Mouse (Mus musculus) MEL (cell line): ENCODE measurements around the gene Myh7. TPM values are rescaled to one million over a fixed set of nuclear protein-coding genes. Genes with fewer than 3 reads are reported as not detected.

Source experiments
- DNase-seq: peaks from one replicate; pipeline ENCODE4 v3.0.0; 2011; ENCODE audit warnings: low read depth, low spot score
- H3K27ac ChIP-seq: 2 replicates; pipeline ENCODE4 v1.5.1; 2012; ENCODE audit warnings: low read depth, mild to moderate bottlenecking, control low read depth, low read length, moderate library complexity; ENCODE audit not compliant: control insufficient read depth
- H3K27me3 ChIP-seq, 2 experiments: fragments of 150-350 bp in 1 of 2; sonication (generic) in 1 of 2; 2 replicates each; pipeline ENCODE4 v1.6.1; 2012; ENCODE audit warnings: low read length in 2 of 2, mild to moderate bottlenecking in 2 of 2, improper control_type of control experiment in 1 of 2, moderate library complexity in 1 of 2; ENCODE audit not compliant: insufficient read depth in 2 of 2, control insufficient read depth in 1 of 2
- H3K36me3 ChIP-seq, 2 experiments: 2 replicates each; pipeline ENCODE4 v1.6.1; 2012 to 2014; ENCODE audit warnings: low read length in 2 of 2, improper control_type of control experiment in 1 of 2, inconsistent platforms in 1 of 2, mild to moderate bottlenecking in 1 of 2; ENCODE audit not compliant: insufficient read depth in 2 of 2, control insufficient read depth in 1 of 2
- H3K4me1 ChIP-seq, 2 experiments: fragments of 150-350 bp in 1 of 2; sonication (generic) in 1 of 2; 2 replicates each; pipeline ENCODE4 v1.6.1; 2012; ENCODE audit warnings: low read length in 2 of 2, improper control_type of control experiment in 1 of 2, mild to moderate bottlenecking in 1 of 2; ENCODE audit not compliant: insufficient read depth in 2 of 2, control insufficient read depth in 1 of 2
- H3K4me3 ChIP-seq, 2 experiments: fragments of 150-350 bp in 1 of 2; sonication (generic) in 1 of 2; 2 replicates each; pipeline ENCODE4 v1.5.1; 2012; ENCODE audit warnings: low read depth in 2 of 2, low read length in 2 of 2, mild to moderate bottlenecking in 2 of 2, moderate library complexity in 2 of 2, control low read depth in 1 of 2, improper control_type of control experiment in 1 of 2; ENCODE audit not compliant: control insufficient read depth in 1 of 2, insufficient read depth in 1 of 2
- H3K79me2 ChIP-seq: 2 replicates; pipeline ENCODE4 v1.6.1; 2012; ENCODE audit warnings: mild to moderate bottlenecking, low read length, moderate library complexity; ENCODE audit not compliant: control insufficient read depth, poor library complexity, insufficient read depth
- H3K9ac ChIP-seq: 2 replicates; pipeline ENCODE4 v1.6.1; 2012; ENCODE audit warnings: low read depth, mild to moderate bottlenecking, control low read depth, low read length, moderate library complexity; ENCODE audit not compliant: control insufficient read depth, poor library complexity, severe bottlenecking
- H3K9me3 ChIP-seq: fragments of 150-350 bp; sonication (generic); replicated peaks from 2 replicates; pipeline ENCODE4 v1.6.1; 2012; ENCODE audit warnings: mild to moderate bottlenecking, low read length, improper control_type of control experiment, moderate library complexity; ENCODE audit not compliant: insufficient read depth
- BHLHE40 ChIP-seq: IDR thresholded peaks from 2 replicates; pipeline ENCODE4 v1.6.1; 2012; ENCODE audit warnings: low read depth, mild to moderate bottlenecking, inconsistent platforms, low read length, improper control_type of control experiment, borderline replicate concordance
- CHD1 ChIP-seq: IDR thresholded peaks from 2 replicates; pipeline ENCODE4 v1.6.1; 2012; ENCODE audit warnings: low read depth, mild to moderate bottlenecking, inconsistent platforms, low read length, improper control_type of control experiment
- E2F4 ChIP-seq: IDR thresholded peaks from 2 replicates; pipeline ENCODE4 v1.6.1; 2011; ENCODE audit warnings: low read depth, low read length, improper control_type of control experiment, borderline replicate concordance
- EP300 ChIP-seq, 2 experiments: IDR thresholded peaks; 2 replicates each; pipeline ENCODE4 v1.6.1; 2011; ENCODE audit warnings: improper control_type of control experiment in 2 of 2, low read length in 2 of 2, low read depth in 1 of 2, mild to moderate bottlenecking in 1 of 2
- GABPA ChIP-seq: IDR thresholded peaks from 2 replicates; pipeline ENCODE4 v1.6.1; 2012; ENCODE audit warnings: low read depth, mild to moderate bottlenecking, inconsistent platforms, low read length, improper control_type of control experiment, moderate library complexity
- GATA1 ChIP-seq: IDR thresholded peaks from 2 replicates; pipeline ENCODE4 v1.6.1; 2011; ENCODE audit warnings: low read depth, low read length, improper control_type of control experiment
- HCFC1 ChIP-seq: IDR thresholded peaks from 2 replicates; pipeline ENCODE4 v1.6.1; 2012; ENCODE audit warnings: low read depth, mild to moderate bottlenecking, inconsistent platforms, low read length, improper control_type of control experiment, moderate library complexity
- JUND ChIP-seq: IDR thresholded peaks from 2 replicates; pipeline ENCODE4 v1.6.1; 2011; ENCODE audit warnings: low read depth, mild to moderate bottlenecking, improper control_type of control experiment, low read length
- KAT2A ChIP-seq: conservative IDR thresholded peaks from 2 replicates; pipeline ENCODE4 v1.6.1; 2012; ENCODE audit warnings: low read depth, low read length, improper control_type of control experiment, inconsistent platforms
- MAFK ChIP-seq: IDR thresholded peaks from 2 replicates; pipeline ENCODE4 v1.6.1; 2011; ENCODE audit warnings: low read depth, mild to moderate bottlenecking, low read length, improper control_type of control experiment, borderline replicate concordance
- MAX ChIP-seq: IDR thresholded peaks from 2 replicates; pipeline ENCODE4 v1.6.1; 2011; ENCODE audit warnings: low read length, improper control_type of control experiment
- MAZ ChIP-seq: IDR thresholded peaks from 2 replicates; pipeline ENCODE4 v1.6.1; 2012; ENCODE audit warnings: low read depth, mild to moderate bottlenecking, inconsistent platforms, low read length, improper control_type of control experiment
- MYB ChIP-seq: IDR thresholded peaks from 2 replicates; pipeline ENCODE4 v1.6.1; 2011; ENCODE audit warnings: mild to moderate bottlenecking, low read depth, low read length, improper control_type of control experiment
- MYC ChIP-seq: IDR thresholded peaks from 2 replicates; pipeline ENCODE4 v1.6.1; 2011; ENCODE audit warnings: low read depth, mild to moderate bottlenecking, low read length, improper control_type of control experiment, moderate library complexity
- NELFE ChIP-seq: IDR thresholded peaks from 2 replicates; pipeline ENCODE4 v1.6.1; 2011; ENCODE audit warnings: low read depth, low read length, improper control_type of control experiment
- NRF1 ChIP-seq: IDR thresholded peaks from 2 replicates; pipeline ENCODE4 v1.6.1; 2014; ENCODE audit warnings: low read depth, mild to moderate bottlenecking, inconsistent platforms, low read length, improper control_type of control experiment, moderate library complexity; ENCODE audit not compliant: poor library complexity, insufficient read depth, severe bottlenecking
- POLR2A ChIP-seq, 2 experiments: IDR thresholded peaks; 2 replicates each; pipeline ENCODE4 v1.6.1; 2011 to 2012; ENCODE audit warnings: low read length in 2 of 2, mild to moderate bottlenecking in 2 of 2, control low read depth in 1 of 2, improper control_type of control experiment in 1 of 2, low read depth in 1 of 2, moderate library complexity in 1 of 2; ENCODE audit not compliant: control insufficient read depth in 1 of 2, insufficient read depth in 1 of 2, poor library complexity in 1 of 2
- POLR2AphosphoS2 ChIP-seq: IDR thresholded peaks from 2 replicates; pipeline ENCODE4 v1.6.1; 2011; ENCODE audit warnings: low read length, improper control_type of control experiment
- RAD21 ChIP-seq: IDR thresholded peaks from 2 replicates; pipeline ENCODE4 v1.6.1; 2011; ENCODE audit warnings: mild to moderate bottlenecking, low read depth, low read length, improper control_type of control experiment
- RCOR1 ChIP-seq: IDR thresholded peaks from 2 replicates; pipeline ENCODE4 v1.6.1; 2012; ENCODE audit warnings: low read depth, mild to moderate bottlenecking, inconsistent platforms, low read length, improper control_type of control experiment
- SMC3 ChIP-seq: IDR thresholded peaks from 2 replicates; pipeline ENCODE4 v1.6.1; 2011; ENCODE audit warnings: low read depth, low read length, improper control_type of control experiment
- TAL1 ChIP-seq: IDR thresholded peaks from 2 replicates; pipeline ENCODE4 v1.6.1; 2012; ENCODE audit warnings: mild to moderate bottlenecking, inconsistent platforms, low read length, moderate library complexity, mixed read lengths
- TBP ChIP-seq: IDR thresholded peaks from 2 replicates; pipeline ENCODE4 v1.8.0; 2011; ENCODE audit warnings: low read depth, low read length, improper control_type of control experiment
- TCF12 ChIP-seq: IDR thresholded peaks from 2 replicates; pipeline ENCODE4 v1.6.1; 2014; ENCODE audit warnings: low read depth, mild to moderate bottlenecking, inconsistent platforms, low read length, improper control_type of control experiment, moderate library complexity
- UBTF ChIP-seq: IDR thresholded peaks from 2 replicates; pipeline ENCODE4 v1.6.1; 2012; ENCODE audit warnings: low read depth, mild to moderate bottlenecking, inconsistent platforms, low read length, improper control_type of control experiment, moderate library complexity, borderline replicate concordance; ENCODE audit not compliant: insufficient read depth
- USF1 ChIP-seq: IDR thresholded peaks from 2 replicates; pipeline ENCODE4 v1.6.1; 2014; ENCODE audit warnings: low read depth, mild to moderate bottlenecking, inconsistent platforms, low read length, improper control_type of control experiment, moderate library complexity
- USF2 ChIP-seq, 2 experiments: IDR thresholded peaks; 2 replicates each; pipeline ENCODE4 v1.6.1; 2011 to 2012; ENCODE audit warnings: improper control_type of control experiment in 2 of 2, low read length in 2 of 2, borderline replicate concordance in 1 of 2, inconsistent platforms in 1 of 2, low read depth in 1 of 2, mild to moderate bottlenecking in 1 of 2; ENCODE audit not compliant: insufficient read depth in 1 of 2
- ZC3H11A ChIP-seq: IDR thresholded peaks from 2 replicates; pipeline ENCODE4 v1.6.1; 2012; ENCODE audit warnings: low read depth, mild to moderate bottlenecking, inconsistent platforms, low read length, improper control_type of control experiment
- ZNF384 ChIP-seq: IDR thresholded peaks from 2 replicates; pipeline ENCODE4 v1.6.1; 2012; ENCODE audit warnings: low read depth, mild to moderate bottlenecking, inconsistent platforms, low read length, improper control_type of control experiment
- polyA plus RNA-seq, 2 experiments: library from polyadenylated mRNA; stranded (reverse) in 1 of 2; unstranded in 1 of 2; fragments of >175 nt in 1 of 2; fragments of >200 nt in 1 of 2; gene quantifications; 2 replicates each; pipeline versions ENCODE4 v1.2.1 to v1.2.4; 2012; ENCODE audit warnings: low replicate concordance in 2 of 2, low read depth in 1 of 2; ENCODE audit not compliant: insufficient read length in 2 of 2, insufficient read depth in 1 of 2, missing spikeins in 1 of 2
- total RNA-seq: library from RNA; depleted of rRNA; stranded (reverse); fragments of 300-350 nt; gene quantifications from 2 replicates; pipeline ENCODE4 v1.2.3, GENCODE M21; 2012

Gene Myh7
- total and polyA plus RNA-seq, 3 experiments = not detected

- peaks cover 0 to 3% of the 10 kb centered on the region in 2 experiments; a peak in 3 of 4 replicates for H3K27me3 ChIP-seq
- no peaks in the 10 kb centered on the region for H3K4me1 ChIP-seq
- H3K4me3 ChIP-seq = no peak overlapping the region
- TF ChIP-seq ZC3H11A (no peak), RAD21 (no peak), CHD1 (no peak), TAL1 (no peak), USF2 (IDR thresholded peaks at IDR 0.05; ENCODE audit: borderline replicate concordance in 1 of 2, insufficient read depth in 1 of 2, low read depth in 1 of 2, low read length in 2 of 2) (no peak), NRF1 (no peak), USF1 (no peak), BHLHE40 (no peak), GABPA (no peak), NELFE (no peak), SMC3 (no peak), HCFC1 (no peak), ZNF384 (no peak), POLR2AphosphoS2 (no peak), EP300 (IDR thresholded peaks at IDR 0.05; ENCODE audit: low read depth in 1 of 2, low read length in 2 of 2) (no peak)
- H3K79me2 ChIP-seq = no peaks in the 10 kb centered on the region
- no peaks in the 10 kb centered on the region for H3K36me3 ChIP-seq
- H3K27ac ChIP-seq = no peak overlapping the region
- no peak for DNase-seq
- H3K9me3 ChIP-seq = no peaks in the 10 kb centered on the region
- no peak overlapping the region for H3K9ac ChIP-seq
These were observed 31.7 kb downstream of the Myh7 start for GRCm38 (mm10) chr14:54962714-54963113.

GRCm38 (mm10) chr14:54961487-54961886 is 32.9 kb downstream of the Myh7 start:
- no peak for TF ChIP-seq RCOR1
- no peak for TF ChIP-seq TBP
- TF ChIP-seq E2F4 = no peak
- TF ChIP-seq TCF12 = no peak
- no peak for TF ChIP-seq POLR2A (IDR thresholded peaks at IDR 0.05; ENCODE audit: control insufficient read depth in 1 of 2, insufficient read depth in 1 of 2, low read depth in 1 of 2, low read length in 2 of 2, poor library complexity in 1 of 2)
- no peak for TF ChIP-seq NRF1
- no peak for TF ChIP-seq MYC
- TF ChIP-seq MAZ = no peak
- no peak for TF ChIP-seq MYB
- no peak for TF ChIP-seq JUND
- TF ChIP-seq UBTF = no peak
- TF ChIP-seq USF2 (IDR thresholded peaks at IDR 0.05; ENCODE audit: borderline replicate concordance in 1 of 2, insufficient read depth in 1 of 2, low read depth in 1 of 2, low read length in 2 of 2) = no peak
- no peak for TF ChIP-seq MAX
- TF ChIP-seq GATA1 = no peak
- no peak for TF ChIP-seq MAFK
- TF ChIP-seq RAD21 = no peak
- TF ChIP-seq GABPA = no peak
- TF ChIP-seq KAT2A = no peak
- no peak for TF ChIP-seq BHLHE40
- Histone ChIP-seq H3K4me1 (no peaks in the 10 kb centered on the region), H3K9ac (no peak overlapping the region), H3K27me3 (peaks cover 0 to 2% of the 10 kb centered on the region in 2 experiments; a peak in 3 of 4 replicates), H3K27ac (no peak overlapping the region), H3K4me3 (no peak overlapping the region), H3K9me3 (no peaks in the 10 kb centered on the region), H3K36me3 (no peaks in the 10 kb centered on the region), H3K79me2 (no peaks in the 10 kb centered on the region)
- no peak for DNase-seq
